Mouse (Mus musculus): Measurements from ENCODE around the gene Tnfrsf18.

Tnfrsf18 gene

GRCm38 (mm10) chr4:156033476-156034119, 7.6 kb downstream of the Tnfrsf18 start:
- peak; percentile 29 for DNase-seq (ENCODE audit: low spot score)

DNA sequence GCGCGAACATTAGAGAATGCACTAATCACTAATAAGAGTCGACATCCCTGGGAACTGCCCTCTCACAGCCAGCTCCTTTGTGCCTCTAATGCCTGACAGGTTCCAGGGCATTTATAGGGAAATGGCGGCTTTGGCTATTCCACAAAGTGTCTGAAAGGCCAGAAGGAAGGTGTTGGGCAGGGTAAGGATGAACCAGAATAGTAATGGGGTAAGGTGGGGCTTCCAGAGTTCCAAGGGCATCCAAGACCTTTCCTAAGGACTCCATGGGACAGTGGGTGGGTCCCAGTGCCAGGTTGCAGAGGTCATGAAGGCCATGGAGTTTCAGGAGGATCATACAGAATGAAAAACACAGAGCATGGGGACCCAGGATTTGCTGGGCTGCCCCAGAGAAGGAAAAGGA, 8.3 kb downstream of the Tnfrsf18 start:
- DNase-seq (ENCODE audit: low spot score), result no peak

DNA sequence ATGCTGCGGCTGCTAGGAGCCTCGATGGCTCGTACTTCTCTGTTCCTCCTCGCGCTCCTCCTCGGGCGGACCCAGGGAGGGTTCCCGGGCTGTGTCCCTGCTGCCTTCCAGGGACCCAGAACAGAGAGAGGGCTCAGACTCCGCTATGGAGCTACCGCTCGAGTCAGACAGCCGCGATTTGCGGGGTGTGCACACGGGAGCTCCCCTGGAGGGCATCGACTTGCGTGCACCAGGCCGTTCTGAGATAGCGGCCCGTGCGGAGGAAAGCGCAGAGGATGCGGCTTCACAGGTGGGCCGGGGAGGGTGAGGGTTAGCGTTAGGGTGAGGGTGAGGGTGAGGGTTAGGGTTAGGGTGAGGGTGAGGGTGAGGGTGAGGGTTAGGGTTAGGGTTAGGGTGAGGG, 8.9 kb downstream of the Tnfrsf18 start:
- no peak for DNase-seq (ENCODE audit: low spot score)

DNA sequence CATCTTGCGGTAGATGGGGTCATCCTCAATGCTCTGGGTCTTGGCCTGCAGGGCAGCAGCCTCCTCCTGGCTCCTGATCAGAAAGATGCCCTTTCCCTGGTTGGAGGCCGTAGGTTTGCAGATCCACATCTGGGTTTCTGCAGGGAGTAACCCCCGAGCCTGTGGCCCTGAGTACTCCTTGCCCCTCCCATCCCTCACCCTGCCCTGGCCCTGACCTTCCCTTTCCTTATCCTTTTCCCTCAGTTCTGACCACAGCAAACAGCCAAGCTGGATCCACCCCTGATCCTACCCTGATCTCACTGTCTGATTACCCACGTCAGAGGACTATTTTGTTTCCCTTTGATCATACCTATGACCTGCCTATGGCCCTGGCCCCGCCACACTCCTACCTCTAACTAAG, 18.8 kb downstream of the Tnfrsf18 start:
- no peak for DNase-seq (ENCODE audit: low spot score)

DNA sequence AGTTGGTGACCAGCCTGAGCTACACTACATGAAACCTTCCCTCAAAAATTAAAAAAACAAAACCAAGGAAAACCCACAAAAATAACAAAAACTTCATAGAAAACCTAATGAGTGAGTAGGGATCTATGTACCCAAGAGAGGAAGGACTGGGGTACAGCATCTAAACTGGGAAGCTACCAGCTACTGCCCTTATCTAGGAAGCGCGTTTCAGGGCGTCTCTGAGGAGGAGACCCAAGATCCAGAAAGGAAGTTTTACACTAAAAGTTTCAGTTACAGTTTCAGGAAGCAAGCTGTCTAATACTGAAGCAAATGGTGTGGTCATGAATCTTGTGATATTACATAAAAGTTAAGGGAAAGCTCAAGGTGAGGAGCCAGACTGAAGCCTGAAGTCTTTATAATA, 23.8 kb downstream of the Tnfrsf18 start:
- DNase-seq (ENCODE audit: low spot score), result no peak

DNA sequence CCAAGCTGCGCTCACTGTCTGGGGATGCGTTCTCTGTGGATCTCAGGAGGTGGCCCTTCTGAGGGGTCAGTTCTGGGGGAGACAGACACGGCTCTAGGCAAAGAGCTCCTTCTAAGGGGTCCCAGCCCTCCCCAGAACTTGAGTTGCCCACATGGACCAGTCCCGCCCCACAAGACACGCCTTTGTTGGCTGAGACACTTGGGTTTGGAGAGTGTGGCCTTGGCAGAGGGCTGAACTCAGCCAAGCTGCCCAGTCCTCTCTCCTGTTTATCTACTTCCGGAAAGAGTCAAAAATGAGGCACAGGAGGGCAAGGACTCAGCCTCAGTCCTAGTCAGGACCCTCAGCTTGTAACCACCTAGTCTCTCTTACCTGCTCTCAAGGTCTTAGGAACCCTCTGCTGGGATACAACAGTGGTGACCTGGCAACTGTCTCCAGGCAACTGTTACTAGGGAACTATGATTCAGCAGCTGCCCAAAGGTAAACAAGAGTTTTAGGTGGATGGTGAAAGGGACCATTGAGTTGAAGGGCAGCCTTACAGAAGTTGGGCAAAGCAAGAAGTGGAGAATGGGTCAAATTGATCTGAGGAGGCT, 24.5 kb downstream of the Tnfrsf18 start:
- DNase-seq (ENCODE audit: low spot score), result no peak

DNA sequence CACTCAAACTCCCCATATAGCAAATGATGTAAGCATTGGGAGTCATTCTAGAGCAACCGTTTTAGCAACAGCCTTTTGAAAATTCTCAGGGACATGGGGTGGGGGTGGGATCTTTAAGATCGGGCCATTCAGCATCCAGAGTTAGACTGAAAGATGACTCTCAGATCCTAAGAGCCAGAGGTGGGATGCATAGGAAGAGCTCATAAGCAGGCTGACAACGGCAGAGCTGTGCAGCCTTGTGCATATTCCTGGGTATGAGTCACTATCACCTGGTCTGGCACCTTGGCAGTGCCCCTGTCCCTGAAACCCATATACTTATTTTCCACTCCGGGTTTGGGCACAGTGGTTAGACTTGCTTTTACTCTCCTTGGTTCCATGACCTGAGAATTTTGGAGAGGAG, 27.1 kb downstream of the Tnfrsf18 start:
- no peak for DNase-seq (ENCODE audit: low spot score)

DNA sequence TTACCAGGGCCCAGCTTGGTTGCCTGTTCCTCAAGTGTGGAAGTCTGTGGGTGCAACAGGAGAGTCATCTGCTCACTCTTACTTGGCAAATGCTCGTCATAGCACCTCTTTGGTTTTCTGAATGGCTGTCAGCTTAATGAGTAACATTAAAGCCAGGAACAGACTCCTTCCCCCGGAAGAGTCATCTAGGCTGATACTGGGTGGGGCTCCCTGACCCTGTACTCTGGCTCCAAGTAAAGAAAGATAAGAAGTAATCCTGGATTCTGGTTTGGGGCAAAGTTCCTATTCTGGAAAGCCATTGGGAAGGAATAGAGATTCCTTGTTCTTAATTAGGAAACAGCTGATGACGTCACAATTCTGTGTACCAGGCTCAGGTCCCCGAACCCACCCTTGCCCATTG, 28.2 kb downstream of the Tnfrsf18 start:
- DNase-seq (ENCODE audit: low spot score), result no peak

DNA sequence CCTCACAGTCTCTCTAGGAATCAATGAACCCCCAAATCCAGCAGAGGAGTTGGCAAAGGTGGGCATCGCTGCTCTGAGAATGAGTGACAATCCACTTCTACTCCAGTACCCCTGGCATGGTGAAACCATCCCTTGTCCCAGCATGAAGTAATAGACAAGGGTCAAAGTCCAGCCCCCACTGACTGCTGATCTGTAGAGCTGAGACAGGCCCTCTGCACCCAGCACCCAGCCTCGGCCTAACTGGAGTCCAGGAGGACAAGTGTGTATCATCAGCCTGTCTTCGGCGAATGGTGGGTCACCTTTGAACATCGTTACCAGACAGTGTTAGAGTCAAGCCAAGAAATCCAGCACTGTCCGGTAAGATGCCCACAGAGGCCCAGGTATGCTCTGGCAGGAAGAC, 28.6 kb downstream of the Tnfrsf18 start:
- DNase-seq (ENCODE audit: low spot score), result no peak

DNA sequence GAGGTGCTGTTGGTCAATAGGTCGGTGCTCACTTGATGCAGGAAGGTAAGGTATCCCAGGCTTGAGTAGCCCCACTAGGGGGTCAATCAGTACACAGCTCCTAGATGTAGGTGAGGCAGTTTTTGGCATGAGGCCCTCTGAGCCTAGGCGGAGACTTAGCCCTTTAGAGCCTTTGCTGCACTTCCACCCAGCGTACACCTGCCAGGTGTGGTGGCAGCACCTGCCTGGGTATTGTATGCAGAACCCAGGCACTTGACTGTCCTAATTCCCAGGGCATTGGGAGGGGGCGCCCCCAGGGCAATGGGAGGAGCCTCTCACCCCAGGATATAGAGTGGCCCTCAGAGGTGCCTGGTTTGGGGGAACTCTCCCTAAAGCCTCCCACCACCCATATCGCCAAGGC, 29.2 kb downstream of the Tnfrsf18 start:
- no peak for DNase-seq (ENCODE audit: low spot score)

DNA sequence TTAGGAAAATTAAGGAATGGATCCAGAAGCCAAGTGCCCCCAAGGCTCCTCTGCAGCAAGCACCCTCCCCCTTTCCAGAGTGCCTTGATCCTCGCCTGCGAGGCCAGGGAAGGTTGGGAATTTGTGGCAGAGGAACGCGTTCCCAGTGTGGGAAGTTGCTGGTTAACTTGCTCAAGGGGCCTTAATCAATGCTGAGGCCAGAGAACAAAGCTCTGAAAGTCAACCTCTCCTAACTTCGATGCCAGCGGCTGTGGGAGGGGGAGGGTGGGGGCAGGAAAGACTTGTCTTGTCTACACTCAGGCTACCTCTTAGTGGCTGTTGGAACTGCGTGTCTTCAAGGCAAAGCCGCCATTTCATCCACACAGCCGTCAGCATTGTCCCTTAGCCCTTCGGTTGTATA, 31.7 kb downstream of the Tnfrsf18 start:
- no peak for DNase-seq (ENCODE audit: low spot score)

GRCm38 (mm10) chr4:156058826-156059225, 32.9 kb downstream of the Tnfrsf18 start:
- DNase-seq (ENCODE audit: low spot score), result no peak

DNA sequence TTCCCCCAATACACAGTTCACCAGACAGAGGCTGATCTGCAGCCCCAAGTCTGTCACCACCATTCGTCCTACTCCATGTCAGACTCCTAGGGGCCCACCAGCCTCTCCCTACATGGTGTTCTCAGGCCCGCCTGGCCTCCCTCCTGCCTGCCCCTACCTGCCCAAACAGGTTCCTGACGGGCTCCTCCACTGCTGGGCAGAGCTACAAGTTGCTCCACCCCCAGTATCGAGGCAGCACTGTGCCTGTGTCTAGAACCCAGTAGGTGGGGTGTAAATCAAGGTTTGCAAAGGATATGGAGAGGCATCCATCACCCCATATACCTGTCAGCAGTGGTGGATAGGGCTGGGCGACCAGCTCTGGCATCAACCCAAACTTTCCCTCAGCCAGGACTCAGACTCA, 33.3 kb downstream of the Tnfrsf18 start, which contains the start of gene Ttll10:
Gene Ttll10 (minus strand): TSS at position 154 of the 400 bp plus-strand sequence.
- no peak for DNase-seq (ENCODE audit: low spot score)

GRCm38 (mm10) chr4:156059713-156060112, 33.7 kb downstream of the Tnfrsf18 start:
- DNase-seq (ENCODE audit: low spot score), result no peak

GRCm38 (mm10) chr4:156063861-156064509, 38.0 kb downstream of the Tnfrsf18 start:
- no peak for DNase-seq (ENCODE audit: low spot score)

DNA sequence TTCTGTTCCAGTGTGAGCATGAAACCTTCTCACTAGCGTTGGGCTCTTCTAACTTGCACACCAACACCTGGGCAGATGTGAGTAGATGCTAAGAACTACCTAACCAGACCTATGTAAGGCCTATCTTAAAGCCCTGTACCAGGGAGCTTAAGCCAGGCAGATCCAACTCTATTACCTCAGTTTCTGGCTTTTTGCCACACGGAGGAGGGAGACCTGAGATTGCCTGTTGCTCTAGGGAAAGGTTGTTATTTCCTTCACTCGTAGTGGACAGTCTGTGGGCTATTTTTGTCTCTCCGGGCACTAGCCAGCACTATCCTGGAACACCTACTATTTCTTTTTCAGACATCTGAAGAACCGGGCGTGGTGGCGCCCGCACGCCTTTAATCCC, 38.5 kb downstream of the Tnfrsf18 start:
- DNase-seq (ENCODE audit: low spot score), result no peak

GRCm38 (mm10) chr4:156065156-156065894, 39.4 kb downstream of the Tnfrsf18 start:
- no peak for DNase-seq (ENCODE audit: low spot score)

GRCm38 (mm10) chr4:156067256-156067949, 41.4 kb downstream of the Tnfrsf18 start:
- no peak for DNase-seq (ENCODE audit: low spot score)

DNA sequence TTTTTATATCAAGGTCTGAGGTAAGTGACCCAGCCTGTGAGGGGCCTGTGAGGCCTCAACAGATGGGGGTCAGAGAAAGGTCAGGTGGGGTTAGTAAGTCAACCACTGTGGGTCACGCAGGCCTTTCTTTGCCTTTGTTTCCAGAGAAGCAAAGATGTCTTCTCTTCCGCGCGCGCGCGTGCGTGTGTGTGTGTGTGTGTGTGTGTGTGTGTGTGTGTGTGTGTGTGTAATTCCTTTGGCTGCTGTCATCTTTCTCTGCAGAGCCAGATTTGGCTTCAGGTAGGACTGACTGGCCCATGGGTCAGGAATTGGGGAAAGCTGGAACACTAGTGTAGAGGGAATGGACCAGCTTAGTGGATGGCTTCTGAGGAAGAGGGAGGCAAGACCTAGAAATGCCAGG, 43.7 kb downstream of the Tnfrsf18 start:
- DNase-seq (ENCODE audit: low spot score), result no peak

DNA sequence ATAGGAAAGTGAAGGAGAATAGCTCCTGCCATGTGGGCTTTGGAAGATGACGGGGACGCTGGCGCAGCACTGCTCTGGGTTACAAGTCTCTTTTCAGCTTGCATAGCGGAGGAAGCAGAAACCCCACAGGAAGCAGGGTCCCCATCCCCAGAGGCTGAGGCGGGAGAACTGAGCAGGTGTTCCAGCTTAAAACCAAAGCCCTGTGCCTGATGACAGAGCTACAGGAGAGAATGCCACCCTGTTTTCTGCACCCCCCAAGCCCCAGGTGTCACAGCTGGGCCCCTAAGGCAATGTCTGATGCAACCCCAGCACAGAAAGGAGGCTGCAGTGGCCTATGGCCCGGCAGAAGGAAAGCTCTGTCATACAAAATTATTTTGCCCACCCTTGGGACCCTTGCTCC, 44.3 kb downstream of the Tnfrsf18 start:
- no peak for DNase-seq (ENCODE audit: low spot score)

GRCm38 (mm10) chr4:156070716-156071115, 44.8 kb downstream of the Tnfrsf18 start:
- DNase-seq (ENCODE audit: low spot score), result no peak

DNA sequence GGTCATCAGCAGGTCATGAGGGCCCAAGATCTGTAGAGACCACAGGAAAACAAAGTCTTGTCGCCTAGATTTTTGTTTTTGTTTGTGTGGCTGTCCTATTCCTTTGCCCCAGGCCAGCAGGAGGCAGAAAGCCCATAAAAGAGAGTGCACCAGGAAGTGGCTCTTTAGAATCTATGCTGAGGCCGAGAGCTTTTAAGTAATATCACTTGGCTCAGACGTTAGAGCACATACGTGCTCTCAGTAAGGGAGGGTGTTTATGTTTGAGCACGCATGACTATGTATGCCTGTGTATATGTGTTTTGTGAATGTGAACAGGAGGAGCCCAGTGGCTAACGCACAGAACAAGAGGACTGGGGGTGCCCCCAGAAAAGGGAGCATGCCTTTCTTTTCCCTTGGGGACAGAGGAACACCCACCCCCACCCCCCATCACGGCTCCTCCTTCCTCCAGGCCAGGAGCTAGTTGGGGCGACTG, 51.0 kb downstream of the Tnfrsf18 start:
- DNase-seq (ENCODE audit: low spot score), result no peak
